Mouse (Mus musculus) embryonic fibroblast, embryonic 13.5 days (primary cell): Measurements from ENCODE around the gene 9530068E07Rik.

ENCODE experiments used
- CTCF ChIP-seq: IDR thresholded peaks from 2 replicates; pipeline ENCODE4 v1.5.1; 2011; ENCODE audit warnings: mild to moderate bottlenecking, control low read depth, low read length, moderate library complexity, borderline replicate concordance; ENCODE audit not compliant: insufficient read depth
- POLR2A ChIP-seq: IDR thresholded peaks from 2 replicates; pipeline ENCODE4 v1.6.1; 2011; ENCODE audit warnings: low read depth, mild to moderate bottlenecking, control low read depth, low read length, moderate library complexity

DNA sequence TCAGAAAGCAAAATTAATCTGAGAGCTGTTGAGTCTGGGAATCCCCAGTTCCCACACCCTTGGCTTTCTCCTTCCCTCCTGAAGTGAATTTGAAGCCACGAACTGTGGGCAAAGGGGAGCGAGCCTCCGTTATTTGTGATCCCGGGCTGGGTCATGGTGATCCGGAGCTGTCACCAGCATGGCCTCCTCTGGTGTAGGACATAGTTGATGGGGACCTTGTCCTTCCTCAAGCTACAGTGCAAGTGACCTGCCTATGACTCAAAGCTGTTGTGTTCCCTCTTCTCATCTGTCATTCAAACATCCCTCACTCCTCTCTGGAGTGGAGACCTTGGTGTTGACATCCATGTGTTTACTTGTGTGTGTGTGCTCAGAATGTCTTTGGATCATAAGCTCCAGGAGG, 39.2 kb downstream of the 9530068E07Rik start:
- no peak for TF ChIP-seq CTCF
- TF ChIP-seq POLR2A: no peak
